Mouse (Mus musculus): ENCODE measurements at regions not wholly inside any gene's neighbourhood (a gene's known extent, or its start where the extent isn't known, plus 50 kb on each side); places are given as distances from the start of the nearest gene placed in this dataset.
A peak's percentile ranks its signal among the peaks of the same experiment; 100 is the strongest.
"Not testable (repeated sequence)": the region's sequence is repeated elsewhere in the genome, so short reads cannot be mapped to it uniquely, and the experiment has no call there.

DNA sequence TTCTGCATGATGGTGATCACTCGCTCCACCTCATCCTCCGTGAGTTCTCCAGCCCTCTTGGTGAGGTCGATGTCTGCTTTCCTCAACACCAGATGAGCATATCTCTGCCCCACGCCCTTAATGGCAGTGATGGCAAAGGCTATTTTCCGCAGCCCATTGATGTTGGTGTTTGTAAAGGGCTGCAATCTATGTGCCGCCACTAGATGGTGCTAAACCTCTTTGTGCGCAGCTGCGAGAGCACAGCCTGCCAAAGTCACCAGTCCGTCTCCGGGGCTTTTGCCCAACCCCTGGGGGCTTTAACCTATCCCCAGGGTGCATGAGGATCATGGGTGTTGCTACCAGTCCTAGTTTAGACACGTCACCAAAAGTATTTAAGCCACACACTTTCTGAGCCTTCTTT lies 140.9 kb upstream of the Cts3 start:
- H3K27me3 ChIP-seq (ENCODE audit: control insufficient read depth, insufficient read depth, low read length, poor library complexity, severe bottlenecking); H3K9ac ChIP-seq (ENCODE audit: low read depth, poor library complexity, severe bottlenecking); H3K4me3 ChIP-seq (ENCODE audit: low read depth, low read length); H3K36me3 ChIP-seq (ENCODE audit: control insufficient read depth, insufficient read depth, low read length, poor library complexity, severe bottlenecking); H3K9me3 ChIP-seq (replicated peaks; ENCODE audit: control insufficient read depth, insufficient read depth, low read length, poor library complexity, severe bottlenecking); H3K4me1 ChIP-seq (ENCODE audit: control insufficient read depth, insufficient read depth, low read length); H3K27ac ChIP-seq (ENCODE audit: insufficient read depth, low read length): not testable (repeated sequence)
- TF ChIP-seq CTCF (IDR thresholded peaks at IDR 0.05; ENCODE audit: low read depth, low read length): peak; percentile 41

GRCm38 (mm10) chr13:61665729-61666128 lies 95.8 kb upstream of the Cts3 start:
- TF ChIP-seq CTCF (IDR thresholded peaks at IDR 0.05; ENCODE audit: low read depth, low read length): no peak
- TF ChIP-seq POLR2A (IDR thresholded peaks at IDR 0.05; ENCODE audit: insufficient read depth, low read length): no peak
- no peak for TF ChIP-seq EP300 (IDR thresholded peaks at IDR 0.05; ENCODE audit: insufficient read depth, low read depth, low read length)
- peak overlapping the region; percentile 75 for H3K9ac ChIP-seq (ENCODE audit: low read depth, poor library complexity, severe bottlenecking)
- no peak overlapping the region for H3K27ac ChIP-seq (ENCODE audit: insufficient read depth, low read length)
- no peaks in the 10 kb centered on the region for H3K27me3 ChIP-seq (ENCODE audit: control insufficient read depth, insufficient read depth, low read length, poor library complexity, severe bottlenecking)
- H3K4me1 ChIP-seq (ENCODE audit: control insufficient read depth, insufficient read depth, low read length): no peaks in the 10 kb centered on the region
- no peaks in the 10 kb centered on the region for H3K9me3 ChIP-seq (replicated peaks; ENCODE audit: control insufficient read depth, insufficient read depth, low read length, poor library complexity, severe bottlenecking)
- peak overlapping the region; percentile 48 for H3K4me3 ChIP-seq (ENCODE audit: low read depth, low read length)
- no peaks in the 10 kb centered on the region for H3K36me3 ChIP-seq (ENCODE audit: control insufficient read depth, insufficient read depth, low read length, poor library complexity, severe bottlenecking)
